Mouse (Mus musculus) gastrocnemius, postnatal 14 days (tissue): ENCODE results near the gene Eif4e. TPM values are rescaled to one million over a fixed set of nuclear protein-coding genes. Genes with fewer than 3 reads are reported as not detected.
A peak's percentile ranks its signal among the peaks of the same experiment; 100 is the strongest.
"Not testable (repeated sequence)": the region's sequence is repeated elsewhere in the genome, so short reads cannot be mapped to it uniquely, and the experiment has no call there.

Experiments used
- DNase-seq: peaks from one replicate; pipeline ENCODE4 v3.0.0; 2021; ENCODE audit warnings: mixed read lengths
- intact Hi-C: fragments of 180-260 bp; cut with DNase I; formaldehyde crosslinking; loops from one replicate; pipeline ENCODE4 v1.15.1; 2025; ENCODE audit warnings: low total_unique reads
- total RNA-seq, 2 experiments: library from RNA; stranded (reverse); gene quantifications; 2 replicates each; pipeline ENCODE4 v1.2.3; 2021

Gene Eif4e
- total RNA-seq, 2 experiments from 2014 or later: 101 to 108 TPM

DNA sequence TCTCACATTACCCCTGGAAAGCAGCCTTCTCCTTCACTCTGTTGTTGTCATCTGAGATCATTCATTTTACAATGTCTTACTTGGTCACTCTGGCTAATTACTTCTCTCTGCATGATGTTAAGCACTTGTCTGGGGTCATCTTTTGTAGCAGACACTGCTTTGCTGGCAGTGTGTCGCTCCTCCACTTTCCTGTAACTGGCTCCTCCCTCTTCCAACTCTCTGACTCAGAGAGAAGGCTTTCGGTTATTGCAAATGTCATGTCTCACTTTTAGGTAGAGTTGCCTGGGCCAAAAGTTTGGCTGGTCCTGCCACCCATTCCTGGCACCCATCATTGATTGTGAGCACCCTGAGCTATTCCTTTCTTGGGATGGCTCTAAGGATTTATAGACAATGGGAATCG, 11.2 kb upstream of the Eif4e start:
- intact Hi-C loops: no loop called here
- DNase-seq: no peak

DNA sequence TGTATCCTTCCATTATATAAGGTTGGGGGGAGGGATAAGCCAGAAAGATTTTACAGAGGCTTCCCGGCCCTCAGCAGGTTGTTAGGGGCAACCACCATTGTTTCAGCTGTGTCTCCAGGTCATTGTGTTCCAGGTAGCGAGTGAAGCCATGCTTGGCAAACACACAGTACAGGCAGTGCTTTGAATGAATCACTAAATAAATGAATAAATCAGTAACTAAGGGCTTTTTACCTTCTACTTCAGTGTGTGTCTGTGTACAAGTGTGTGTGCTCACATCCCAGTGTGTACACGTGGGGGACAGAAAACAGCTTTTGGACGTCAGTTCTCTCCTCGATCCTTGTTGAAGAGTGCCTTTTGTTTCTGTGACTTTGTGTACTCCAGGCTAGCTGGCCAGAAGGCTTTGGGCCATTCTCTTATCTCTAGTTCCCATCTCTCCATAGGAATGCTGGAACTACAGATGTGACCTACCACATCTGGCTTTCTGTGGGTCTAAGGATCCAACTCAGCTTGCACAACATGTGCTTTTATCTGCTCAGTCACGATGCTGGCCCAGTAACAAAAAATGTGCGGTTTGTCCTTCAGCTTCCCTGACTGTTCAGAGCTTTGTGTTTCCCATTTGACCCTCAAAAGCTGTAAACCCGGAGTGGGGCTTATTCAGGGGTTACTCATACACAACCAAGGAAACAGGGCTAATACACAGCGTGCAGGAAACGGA, 10.2 kb upstream of the Eif4e start:
- intact Hi-C loops: no loop called here
- no peak for DNase-seq

DNA sequence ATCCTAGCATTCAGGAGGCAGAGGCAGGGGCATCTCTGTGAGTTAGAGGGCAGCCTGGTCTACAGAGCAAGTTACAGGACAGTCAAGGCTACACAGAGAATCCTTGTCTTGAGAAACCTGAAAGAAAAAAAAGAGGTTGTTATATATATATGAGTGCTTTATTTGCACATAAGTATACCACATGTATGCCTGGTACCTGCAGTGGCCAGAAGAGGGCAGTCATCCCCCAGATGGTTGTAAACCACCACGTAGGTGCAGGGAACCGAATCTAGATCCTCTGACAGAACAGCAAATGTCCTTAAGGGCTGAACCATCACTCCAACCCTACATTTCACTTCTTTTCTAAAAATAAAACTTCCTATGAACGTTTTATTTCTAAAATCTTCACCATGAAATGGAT, 8.1 kb upstream of the Eif4e start:
- no peak for DNase-seq
- intact Hi-C loops: no loop called here

DNA sequence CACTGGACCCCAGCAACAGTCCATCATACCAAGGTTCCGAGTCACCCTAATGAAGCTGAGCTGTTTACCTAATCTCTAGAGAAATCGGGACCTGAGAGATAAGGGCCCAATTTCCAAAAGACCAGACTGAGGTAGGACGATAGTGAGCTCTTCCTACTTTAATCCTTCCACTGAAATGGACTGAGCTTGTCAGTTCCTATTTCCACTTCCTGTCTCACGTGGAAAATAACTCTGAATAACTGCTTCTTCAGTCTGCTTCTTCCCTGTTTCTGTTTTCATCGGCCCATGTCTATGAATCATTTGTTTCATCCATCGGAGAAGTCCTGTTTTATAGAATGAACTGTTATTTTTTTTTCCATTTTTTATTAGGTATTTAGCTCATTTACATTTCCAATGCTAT, 6.8 kb upstream of the Eif4e start:
- no peak for DNase-seq
- intact Hi-C loops: no loop called here

DNA sequence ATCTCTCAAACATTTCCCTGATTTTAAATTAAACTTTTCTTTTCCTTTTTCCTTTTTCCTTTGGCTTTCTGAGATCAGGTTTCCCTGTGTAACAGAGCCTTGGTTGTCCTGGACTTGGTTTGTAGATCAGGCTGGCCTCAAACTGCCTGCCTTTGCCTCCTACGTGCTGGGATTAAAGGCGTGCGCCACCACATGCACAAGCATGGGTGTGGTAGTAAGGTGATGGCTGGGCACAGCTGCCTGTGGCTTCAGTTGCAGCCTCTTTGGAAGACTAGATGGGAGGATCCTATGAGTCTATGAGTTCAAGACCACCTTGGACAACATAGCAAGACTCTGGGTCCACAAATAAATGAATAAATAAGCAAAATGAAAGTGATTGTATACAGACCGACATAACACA, 2.0 kb upstream of the Eif4e start:
- intact Hi-C loops: no loop called here

DNA sequence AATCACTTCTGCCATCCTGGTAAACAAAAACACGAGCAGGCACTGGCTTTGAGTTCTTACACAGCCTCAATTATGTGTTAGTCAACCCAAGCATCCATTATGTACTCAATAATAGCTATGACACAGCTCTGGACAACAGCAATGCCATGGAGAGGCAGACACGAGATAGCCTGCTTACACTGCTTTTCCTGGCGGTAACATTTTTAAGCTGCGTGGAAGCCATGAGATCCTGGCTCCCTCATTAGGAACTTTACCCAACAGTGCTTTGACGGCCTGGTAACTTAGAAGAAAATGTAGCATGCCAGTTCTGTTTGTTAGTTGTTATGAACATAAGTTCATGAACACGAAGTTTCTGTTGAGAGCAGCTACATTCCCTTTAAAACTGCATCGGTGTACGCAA, 485 bp upstream of the Eif4e start:
- DNase-seq: no peak
- intact Hi-C loops: no loop called here

More for the DNA sequence above, 2.0 kb upstream of the Eif4e start:
- no peak for DNase-seq

DNA sequence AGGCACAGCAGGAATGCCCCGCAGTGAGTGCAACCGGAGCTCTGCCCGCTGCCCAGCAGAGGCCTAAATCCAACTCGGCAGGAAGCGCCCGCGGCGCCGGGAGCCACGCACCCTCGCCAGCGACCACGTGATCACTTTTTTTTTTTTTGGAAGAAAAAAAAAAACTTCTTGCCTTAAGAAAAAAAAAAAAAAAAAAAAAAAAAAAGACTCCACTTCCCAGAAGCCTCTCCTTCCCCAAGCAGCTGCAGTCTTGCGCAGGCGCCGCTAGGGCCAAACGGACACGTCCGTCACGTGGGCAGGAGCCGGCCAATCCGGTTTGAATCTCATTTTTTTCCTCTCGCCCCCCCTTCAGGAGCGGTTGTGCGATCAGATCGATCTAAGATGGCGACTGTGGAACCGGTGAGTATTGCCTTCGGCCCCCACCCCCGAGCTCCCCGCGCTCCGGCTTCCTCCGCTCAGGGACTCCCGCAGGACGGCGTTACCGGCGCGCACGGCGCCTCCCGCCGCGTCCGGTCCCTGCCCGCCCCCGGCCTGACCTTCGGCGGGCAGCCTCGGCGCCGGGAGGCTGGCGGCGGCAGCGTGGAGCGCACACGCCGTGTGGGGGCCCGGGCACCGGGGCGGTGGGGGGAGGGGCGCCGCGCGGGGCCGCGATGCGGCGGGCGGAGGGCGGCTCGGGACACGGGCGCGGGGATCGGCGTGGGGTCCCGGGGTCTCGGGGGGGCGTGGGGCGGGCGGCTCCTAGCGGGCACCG, 1.1 kb downstream of the Eif4e start:
- intact Hi-C loops: no loop called here
- DNase-seq: peak; percentile 98

DNA sequence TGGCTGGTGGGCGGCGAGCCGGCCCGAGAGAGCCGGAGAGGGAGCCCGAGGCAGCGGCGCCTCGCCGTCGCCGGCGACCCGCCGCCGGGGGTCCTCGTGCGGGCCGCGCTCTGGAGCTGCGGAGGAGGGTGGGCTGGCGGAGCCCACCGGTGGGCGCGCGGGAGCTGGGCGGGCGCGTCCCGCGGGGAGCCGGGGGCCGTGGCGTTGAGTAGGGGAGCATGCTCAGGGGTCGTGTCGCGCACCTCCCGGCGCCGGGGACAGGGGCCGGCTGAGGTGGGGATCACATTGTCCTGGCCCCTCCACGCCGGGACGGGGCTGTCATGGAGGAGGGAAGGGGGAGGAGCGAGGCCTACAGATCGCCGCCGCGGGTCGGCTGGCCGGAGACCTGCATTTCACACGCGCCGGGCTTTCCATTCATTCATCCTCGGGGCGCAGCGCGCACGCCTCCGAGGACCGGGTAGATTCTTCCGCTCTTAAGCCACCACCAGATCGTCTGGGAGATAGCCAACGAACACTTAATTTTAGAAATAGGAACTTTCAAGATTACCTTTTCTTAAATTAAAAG, 1.8 kb downstream of the Eif4e start:
- intact Hi-C loops: no loop called here
- DNase-seq: peak; percentile 75

DNA sequence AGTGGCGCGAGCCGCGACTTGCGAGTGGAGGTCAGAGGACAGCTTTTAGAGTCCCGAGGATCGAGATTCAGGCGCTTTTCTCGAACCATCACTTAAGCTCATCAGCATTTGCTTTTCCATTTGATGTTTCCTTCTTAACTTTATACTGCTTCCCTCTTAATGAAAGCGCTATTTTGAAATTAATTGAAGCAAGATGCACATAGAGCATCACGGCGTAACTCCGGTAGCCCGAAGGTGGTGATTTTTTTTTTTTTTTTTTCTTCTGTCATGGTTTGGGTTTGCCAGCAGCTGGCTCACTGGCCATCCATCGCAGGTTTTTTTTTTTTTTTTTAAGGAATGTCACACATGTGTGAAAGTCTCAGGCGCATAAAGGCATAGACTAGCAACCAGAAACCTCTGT, 2.3 kb downstream of the Eif4e start:
- intact Hi-C loops: no loop called here
- DNase-seq: no peak

DNA sequence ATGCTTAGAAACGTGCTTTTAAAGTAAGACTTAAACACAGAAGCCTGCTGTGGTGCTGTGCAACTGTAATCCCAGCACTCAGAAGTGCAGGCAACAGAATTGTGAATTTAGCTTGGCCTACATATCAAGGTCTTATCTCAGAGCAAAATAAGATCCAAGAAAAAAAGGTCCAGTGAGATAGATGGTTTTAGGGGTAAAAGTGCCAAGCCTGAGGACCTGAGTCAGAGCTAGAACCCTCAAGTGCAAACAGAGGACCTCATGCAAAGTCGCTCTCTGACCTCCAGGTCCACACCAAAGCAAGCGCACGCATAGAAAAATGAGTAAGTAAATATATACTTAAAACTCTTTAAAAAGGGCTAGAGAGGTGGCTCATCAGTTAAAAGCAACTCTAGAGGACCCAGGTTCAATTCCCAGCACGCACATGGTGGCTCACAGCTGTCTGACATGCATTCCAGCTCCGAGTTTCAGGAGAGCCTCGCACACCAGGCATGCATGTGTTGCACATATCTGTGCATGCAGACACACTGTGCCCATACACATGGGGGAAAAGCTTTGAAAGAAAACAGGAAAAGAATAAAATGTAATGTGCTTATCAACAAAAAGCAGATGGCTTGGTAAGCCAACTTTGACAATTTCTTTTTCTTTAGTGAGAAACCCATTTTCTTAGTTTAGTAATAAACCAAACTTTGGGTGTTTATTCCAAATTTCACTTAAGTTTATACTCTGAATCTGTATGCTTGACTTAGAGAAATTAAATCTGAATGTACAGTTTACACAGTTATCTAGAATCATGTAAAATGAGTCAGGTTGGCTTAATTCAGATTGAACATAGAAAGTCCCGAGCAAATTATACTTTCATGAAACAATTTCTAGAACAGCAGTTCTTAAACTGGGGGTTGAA, 4.8 kb downstream of the Eif4e start:
- no peak for DNase-seq
- intact Hi-C loops: no loop called here

DNA sequence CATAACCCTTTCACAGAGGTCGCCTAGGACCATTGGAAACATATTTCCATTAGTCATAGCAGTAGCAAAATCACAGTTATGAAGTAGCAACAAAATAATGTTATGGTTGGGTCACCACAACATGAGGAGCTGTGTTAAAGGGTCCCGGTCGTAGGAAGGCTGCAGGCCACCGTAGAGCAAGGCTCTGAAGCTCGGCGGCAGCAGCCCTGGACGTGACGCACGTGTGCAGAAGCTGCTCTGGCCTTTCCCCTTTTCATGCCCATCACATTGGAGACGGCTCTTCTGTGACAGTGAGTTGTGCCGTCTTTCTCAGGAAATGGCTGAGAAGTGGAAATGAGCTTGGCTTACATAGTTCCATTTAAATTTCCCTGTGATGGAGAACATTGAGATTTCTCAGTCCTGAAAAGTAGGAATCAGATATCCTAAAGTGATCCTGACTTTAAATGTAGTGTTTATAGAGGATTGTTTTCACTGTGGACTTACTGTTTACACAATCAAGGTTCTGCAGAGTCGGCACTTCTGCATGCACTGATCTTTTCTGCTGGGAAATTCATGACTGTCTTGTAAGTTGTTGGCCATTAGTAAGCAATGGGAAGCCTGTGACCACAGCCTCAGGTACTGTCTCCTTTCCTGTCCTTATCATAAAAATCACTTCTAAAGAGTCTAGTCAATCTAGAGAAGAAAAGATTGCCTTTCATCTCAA, 5.7 kb downstream of the Eif4e start:
- intact Hi-C loops: no loop called here
- no peak for DNase-seq

DNA sequence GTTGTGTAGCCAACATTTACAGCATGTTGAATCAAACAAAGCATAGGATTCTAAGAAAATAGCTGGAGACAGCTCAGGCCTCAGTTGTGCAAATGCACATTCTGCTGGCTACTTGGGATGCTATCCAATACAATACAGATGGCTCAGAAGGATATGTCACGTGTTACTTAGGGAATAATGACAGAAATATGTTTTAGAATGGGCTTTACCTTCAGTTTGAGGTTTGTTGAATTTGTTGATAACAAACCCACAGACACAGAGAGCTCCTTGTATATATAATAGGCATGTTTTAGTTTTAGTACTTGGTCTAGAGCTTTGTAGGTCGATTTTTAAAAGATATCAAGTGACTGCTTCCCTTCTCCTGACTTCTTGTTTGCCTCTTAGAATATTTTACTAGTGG, 6.8 kb downstream of the Eif4e start:
- no peak for DNase-seq
- intact Hi-C loops: no loop called here

DNA sequence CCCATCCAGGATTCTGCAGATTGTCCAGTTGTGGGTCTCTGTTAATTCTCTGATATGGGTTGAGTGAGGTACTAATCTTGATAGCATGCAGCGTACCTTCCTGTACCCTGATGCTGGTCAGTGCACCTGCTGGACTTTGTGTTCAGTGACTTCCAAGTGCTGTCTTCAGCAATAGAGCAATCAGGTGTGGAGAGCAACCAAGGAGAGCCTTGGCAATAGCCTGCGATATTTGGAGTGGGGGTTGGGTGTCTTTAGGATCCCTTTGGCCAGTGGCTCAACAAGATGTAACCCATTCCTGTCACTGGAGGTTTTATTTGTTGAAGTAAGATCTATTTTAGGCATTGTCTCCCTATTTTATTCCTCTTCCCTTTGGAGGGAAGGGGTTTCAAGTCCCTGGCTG, 10.1 kb downstream of the Eif4e start:
- no peak for DNase-seq
- intact Hi-C loops: no loop called here

DNA sequence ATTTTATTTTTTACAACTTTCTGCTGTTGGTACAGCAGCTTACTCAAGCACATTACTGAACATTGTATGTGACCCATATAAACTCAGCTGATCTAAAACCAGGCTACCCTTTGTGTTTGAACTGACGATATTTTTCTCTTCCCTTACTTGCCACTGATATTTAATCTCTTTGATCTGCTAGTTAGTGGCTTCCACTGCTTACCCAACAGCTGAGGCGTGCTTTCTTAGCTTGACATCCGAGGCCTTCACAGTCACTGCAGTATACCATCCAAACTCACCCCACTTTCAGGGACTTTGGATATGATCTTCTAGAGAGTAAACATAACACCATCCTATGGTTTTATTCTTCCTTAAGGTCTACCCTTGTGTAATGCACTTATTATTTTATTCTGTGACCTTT, 16.6 kb downstream of the Eif4e start:
- no peak for DNase-seq
- intact Hi-C loops: no loop called here

DNA sequence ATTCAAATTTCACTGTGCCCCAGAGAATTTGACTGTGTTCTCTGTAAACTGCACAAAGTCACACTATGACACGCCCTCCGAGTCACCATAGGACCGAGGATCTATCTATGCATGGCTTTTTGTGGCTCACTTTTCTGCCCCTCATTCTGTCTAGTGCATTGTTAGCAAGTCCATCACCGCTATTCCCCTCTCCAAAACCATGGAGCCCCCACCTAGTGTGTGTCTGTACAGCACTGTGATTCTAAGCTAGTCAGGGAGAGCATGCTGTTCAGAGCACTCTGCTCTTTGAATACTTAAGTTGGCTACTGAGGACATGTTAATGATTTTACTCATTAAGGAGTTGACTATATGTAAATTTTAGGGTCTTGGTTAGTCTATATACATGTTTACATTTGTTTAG, 18.1 kb downstream of the Eif4e start:
- intact Hi-C loops: no loop called here
- DNase-seq: no peak

DNA sequence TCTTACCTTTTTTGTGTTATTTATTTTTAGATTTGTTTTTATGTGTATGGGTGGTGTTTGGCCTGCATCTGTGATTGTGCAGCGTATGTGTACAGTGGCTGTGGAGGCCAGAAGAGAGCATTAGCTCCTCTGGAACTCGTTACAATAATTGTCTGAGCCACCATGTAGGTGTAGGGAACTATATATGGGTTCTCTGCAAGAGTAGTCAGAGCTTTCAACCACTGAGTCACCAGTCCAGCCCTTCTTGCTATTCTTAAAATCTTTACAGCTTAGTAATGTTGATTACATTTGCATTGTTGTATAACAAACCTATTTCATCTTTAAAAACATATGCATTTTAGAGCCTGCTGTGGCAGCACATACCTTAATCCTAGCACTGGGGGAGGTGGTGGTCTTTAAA, 20.7 kb downstream of the Eif4e start:
- intact Hi-C loops: no loop called here
- DNase-seq: no peak

DNA sequence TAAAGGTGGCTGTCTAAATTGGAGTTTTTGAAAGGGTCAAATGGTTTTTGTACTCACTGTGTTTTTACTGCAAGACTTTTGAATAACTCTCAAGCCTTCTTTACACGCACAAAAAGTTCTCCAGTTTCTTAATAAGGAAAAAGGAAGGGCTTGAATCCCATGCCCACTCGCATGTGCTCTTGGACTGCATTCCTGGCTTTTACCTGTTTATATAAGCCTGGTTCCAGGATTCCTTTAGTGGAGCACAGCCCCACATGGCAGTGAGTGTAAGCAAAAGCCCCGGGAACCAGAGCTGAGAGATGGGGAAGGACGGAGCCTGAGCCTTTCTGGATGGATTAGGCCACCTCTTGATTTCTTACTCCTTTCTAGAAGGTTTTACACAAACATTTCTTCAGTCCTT, 23.1 kb downstream of the Eif4e start:
- no peak for DNase-seq

DNA sequence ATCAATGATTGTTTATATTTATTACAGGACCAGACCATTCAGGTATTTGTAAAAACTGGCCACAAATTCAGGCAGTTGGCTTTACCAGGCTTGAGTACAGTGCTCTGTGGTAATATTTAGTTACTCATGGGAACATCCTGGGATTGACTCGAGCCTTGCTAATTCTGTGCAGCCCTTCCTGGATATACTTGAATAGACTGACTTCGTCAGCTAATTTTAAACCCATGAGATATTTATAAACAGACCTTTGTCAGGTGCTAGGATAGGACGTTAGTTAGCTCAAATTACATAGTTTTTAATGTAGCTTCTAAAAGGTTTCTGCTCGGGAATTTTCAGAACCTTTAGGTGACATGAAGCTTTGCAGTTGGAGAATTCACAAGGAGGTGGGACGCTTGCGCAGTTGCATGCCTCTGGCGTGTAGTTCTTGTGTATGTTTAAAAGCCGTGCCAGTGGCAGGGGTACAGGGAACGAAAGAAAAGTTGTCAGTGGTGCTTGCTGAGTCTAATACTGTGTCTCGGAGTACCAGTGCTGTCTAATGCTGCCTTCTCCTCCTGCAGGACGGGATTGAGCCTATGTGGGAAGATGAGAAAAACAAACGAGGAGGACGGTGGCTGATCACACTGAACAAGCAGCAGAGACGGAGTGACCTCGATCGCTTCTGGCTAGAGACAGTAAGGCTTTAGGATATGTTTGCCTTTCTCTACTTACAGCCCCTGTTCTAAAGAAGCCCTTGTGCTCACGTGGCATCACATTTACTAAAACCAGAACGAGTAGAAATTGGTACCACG, 24.6 kb downstream of the Eif4e start:
- intact Hi-C loops: no loop called here
- DNase-seq: no peak

More for the DNA sequence above, 23.1 kb downstream of the Eif4e start:
- intact Hi-C loops: no loop called here

DNA sequence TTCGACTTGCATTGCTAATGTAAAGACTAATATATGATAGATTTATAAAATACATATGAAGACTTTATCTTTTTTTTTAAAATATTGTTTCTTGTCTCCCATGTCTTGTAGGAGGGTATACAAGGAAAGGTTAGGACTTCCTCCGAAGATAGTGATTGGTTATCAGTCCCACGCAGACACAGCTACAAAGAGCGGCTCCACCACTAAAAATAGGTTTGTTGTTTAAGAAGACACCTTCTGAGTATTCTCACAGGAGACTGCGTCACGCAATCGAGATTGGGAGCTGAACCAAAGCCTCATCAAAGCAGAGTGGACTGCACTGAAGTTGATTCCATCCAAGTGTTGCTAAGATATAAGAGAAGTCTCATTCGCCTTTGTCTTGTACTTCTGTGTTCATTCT, 29.3 kb downstream of the Eif4e start:
- intact Hi-C loops, DNase-seq: not testable (repeated sequence)
